14 mouse cellular contexts compared by ENCODE assay signal in the genomic region with DNA sequence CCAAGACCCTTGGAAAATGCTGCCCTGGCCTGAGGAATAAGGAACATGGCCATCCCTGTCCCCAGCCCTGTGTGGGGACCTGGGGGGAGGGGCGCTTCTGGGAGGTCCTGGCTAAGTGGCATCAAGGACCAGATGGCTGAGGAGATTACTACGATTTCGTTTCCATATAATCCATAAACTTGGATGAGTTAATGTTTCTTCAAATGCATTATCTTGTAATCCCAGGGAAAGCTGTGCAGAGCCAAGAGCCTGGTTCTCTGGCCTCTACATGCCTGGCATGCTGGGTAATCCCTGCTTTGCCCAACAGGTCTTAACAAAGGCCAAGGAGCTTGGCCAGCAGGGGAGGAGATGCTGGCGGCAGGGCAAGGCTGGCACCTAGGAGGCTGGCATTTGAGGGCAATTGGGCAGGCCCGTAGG. TPM values are rescaled to one million over a fixed set of nuclear protein-coding genes. Genes with fewer than 3 reads are reported as not detected.
DNase-seq lines count a peak whose midpoint lies in the region; TF ChIP-seq lines count a peak whose summit lies in the region.
"Had no signal": no experiment of that assay in that cellular context is flagged by ENCODE, and none has a peak within 500 bp of the region (broad histone marks: within the 10 kb centered on the region; RNA-seq: fewer than 3 reads in every experiment).

No protein-coding gene starts in this region.

- no peak for TF ChIP-seq POLR2A in brain, embryonic 14.5 days (IDR thresholded peaks at IDR 0.05; ENCODE audit: borderline replicate concordance, extremely low read depth, insufficient read depth, insufficient read length, poor library complexity, severe bottlenecking)

- no peak overlapping the region for H3K27ac ChIP-seq in layer of hippocampus, adult 2 months
- H3K27ac ChIP-seq: kidney, postnatal 0 days; limb, embryonic 13.5 days; midbrain, embryonic 15.5 days; neural tube, embryonic 13.5 days had no signal

- peak; percentile 21; the same call in 1 of the 2 replicates for TF ChIP-seq CTCF in layer of hippocampus, adult 2 months (conservative IDR thresholded peaks at IDR 0.05)
- TF ChIP-seq CTCF in brain, embryonic 14.5 days (IDR thresholded peaks at IDR 0.05; ENCODE audit: borderline replicate concordance, extremely low read depth, insufficient read depth, insufficient read length) = no peak

- H3K4me3 ChIP-seq in layer of hippocampus, adult 2 months = no peak overlapping the region
- H3K4me3 ChIP-seq: limb, embryonic 13.5 days; midbrain, embryonic 15.5 days; neural tube, embryonic 13.5 days had no signal

- no peak for DNase-seq in layer of hippocampus, adult 2 months (ENCODE audit: low spot score in 2 of 2)
- no peak for DNase-seq in layer of hippocampus, postnatal 25 days (ENCODE audit: extremely low spot score in 1 of 2, low spot score in 1 of 2)
- peak; percentile 31 for DNase-seq in brain, embryonic 14.5 days (ENCODE audit: low read depth)
- DNase-seq in cerebellum, adult 9-10 months = peak; percentile 54
- peak; percentile 82 for DNase-seq in retina, postnatal 1 day
- no peak for DNase-seq in right cerebral cortex, postnatal 4 days
- DNase-seq in left cerebral cortex, adult 8-10 months (ENCODE audit: low spot score in 2 of 2) = no peak
- DNase-seq: heart, adult 18-20 months; lung, postnatal 36 days; right cerebral cortex, adult 18-20 months had no signal

RNA-seq across cellular contexts. Expression of a gene that starts 17.7 kb away (rescaled TPM):
- 10 to 100 TPM; 42.8 to 46.5 TPM for total RNA-seq in layer of hippocampus, adult 2 months (2021)
- 10 to 100 TPM; 32.7 to 39.8 TPM for total RNA-seq in layer of hippocampus, postnatal 25 days (2021)
- polyA plus RNA-seq in brain, embryonic 14.5 days (2012; rRNA removed) = 75.8 and 97.2 TPM in 2 replicates
- 10 to 100 TPM; 35.1 to 41.1 (median 35.9) TPM for total RNA-seq in left cerebral cortex, adult 8-10 months (2022)

RNA-seq across cellular contexts. Expression of a gene that starts 18.1 kb away (rescaled TPM):
- 10 to 100 TPM; 28.6 to 32.7 TPM for total RNA-seq in layer of hippocampus, adult 2 months (2021)
- 10 to 100 TPM; 25.8 to 31.8 TPM for total RNA-seq in layer of hippocampus, postnatal 25 days (2021)
- polyA plus RNA-seq in brain, embryonic 14.5 days (2012; rRNA removed) = 24.8 and 27.6 TPM in 2 replicates
- total RNA-seq in left cerebral cortex, adult 8-10 months (2022) = 10 to 100 TPM; 33.7 to 37.8 (median 35.1) TPM

RNA-seq across cellular contexts. Expression of a gene that starts 27.4 kb away (rescaled TPM):
- 100 to 1,000 TPM; 226 to 238 TPM for total RNA-seq in layer of hippocampus, adult 2 months (2021)
- 100 to 1,000 TPM; 171 to 232 TPM for total RNA-seq in layer of hippocampus, postnatal 25 days (2021)
- 49.7 and 56.0 TPM in 2 replicates for polyA plus RNA-seq in brain, embryonic 14.5 days (2012; rRNA removed)
- 100 to 1,000 TPM; 128 to 161 (median 134) TPM for total RNA-seq in left cerebral cortex, adult 8-10 months (2022)

Comparison
In these comparisons a context has a peak if more than half of its experiments do, and no peak if none do; other contexts are left out.
1. DNase-seq: peak in brain, embryonic 14.5 days (single experiment), cerebellum, adult 9-10 months (single experiment) and retina, postnatal 1 day (single experiment); none in layer of hippocampus, adult 2 months (0 of 2), layer of hippocampus, postnatal 25 days (0 of 2), right cerebral cortex, postnatal 4 days (single experiment) and left cerebral cortex, adult 8-10 months (0 of 2).